Mouse (Mus musculus) stomach, postnatal 0 days (tissue): Measurements from ENCODE around the gene Alcam.

Experiments used
- CTCF ChIP-seq: IDR thresholded peaks from 2 replicates; pipeline ENCODE4 v1.5.1; 2016; ENCODE audit warnings: antibody characterized with exemption, low read depth, mild to moderate bottlenecking, moderate library complexity
- EP300 ChIP-seq: optimal IDR thresholded peaks from 2 replicates; pipeline ENCODE3; 2016; ENCODE audit warnings: antibody characterized with exemption

GRCm38 (mm10) chr16:52452862-52453715 is 785 bp downstream of the Alcam start:
- no peak for TF ChIP-seq EP300
- TF ChIP-seq CTCF: peak; percentile 100
